Mouse (Mus musculus): ENCODE measurements at regions not wholly inside any gene's neighbourhood (a gene's known extent, or its start where the extent isn't known, plus 50 kb on each side); places are given as distances from the start of the nearest gene placed in this dataset.

DNA sequence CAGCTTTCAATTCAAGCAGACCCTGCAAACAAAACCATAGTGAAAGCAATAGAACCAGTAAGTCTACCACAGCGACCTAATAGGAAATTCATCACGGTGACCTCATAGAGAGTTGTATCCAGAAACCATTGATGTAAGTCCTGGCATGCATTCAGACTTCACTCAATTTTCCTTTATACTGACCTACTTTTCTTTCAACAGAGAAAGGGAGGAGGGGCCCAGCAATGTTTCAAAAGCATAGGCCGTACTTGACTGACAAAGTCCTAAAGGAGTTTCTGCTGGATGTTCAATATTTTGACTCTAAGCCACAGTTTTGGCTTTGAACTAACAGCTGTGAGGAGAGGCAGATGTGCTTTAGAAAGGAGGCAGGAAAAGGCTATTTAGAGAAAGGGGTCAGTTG lies 88.4 kb downstream of the AI593442 start:
- no peak for DNase-seq (ENCODE audit: low spot score)

DNA sequence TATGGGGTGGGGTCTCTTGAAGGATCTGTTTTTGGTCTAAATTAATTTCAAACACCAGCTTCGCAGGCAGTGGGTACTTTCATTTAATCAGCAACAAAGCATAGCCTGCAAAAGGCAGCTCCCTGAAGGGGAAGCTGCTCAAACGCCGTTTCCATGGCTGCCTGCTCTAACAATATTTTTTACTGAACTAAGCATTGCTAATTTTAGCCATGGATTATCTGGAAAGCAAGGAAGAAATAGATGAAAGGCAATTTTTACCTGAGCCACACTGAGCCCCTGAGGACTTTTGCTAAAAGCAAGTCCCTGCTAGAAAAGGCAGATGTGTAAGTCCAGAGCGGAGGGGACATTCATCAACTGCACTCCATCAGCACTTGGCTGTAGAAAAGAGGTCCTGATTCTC lies 105.5 kb downstream of the AI593442 start:
- DNase-seq (ENCODE audit: low spot score): no peak

DNA sequence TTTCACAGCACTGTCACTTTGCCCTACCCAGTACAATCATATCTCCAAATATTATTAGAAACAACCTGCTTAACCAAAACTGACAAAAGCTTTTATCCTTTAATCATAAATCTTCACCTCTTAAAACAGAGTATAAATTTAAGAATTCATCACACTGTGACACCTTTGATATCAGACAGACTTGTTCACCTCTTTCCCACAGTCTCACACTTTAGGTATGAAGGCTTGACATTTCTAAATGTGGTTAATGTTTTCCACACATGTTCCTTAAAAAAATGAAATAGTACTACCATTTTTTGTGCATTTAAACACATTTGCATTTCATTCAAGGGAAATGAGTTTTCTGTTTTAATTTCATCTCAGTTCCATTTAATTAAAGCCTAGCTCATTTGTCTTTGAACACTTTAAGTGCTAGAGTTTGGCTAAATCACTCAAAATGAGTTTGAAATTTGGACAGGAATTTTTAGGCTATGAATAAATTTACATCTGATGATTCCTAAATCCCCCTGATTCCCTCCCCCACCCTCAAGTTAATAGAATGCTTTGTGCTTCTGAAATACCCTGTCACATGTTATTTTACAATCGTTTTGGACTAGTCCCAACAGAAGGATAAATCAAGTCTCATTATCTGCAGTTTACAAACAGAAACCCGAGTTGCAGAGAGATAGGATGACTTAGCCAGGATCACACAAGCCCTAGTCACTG lies 127.9 kb downstream of the AI593442 start:
- no peak for DNase-seq (ENCODE audit: low spot score)

DNA sequence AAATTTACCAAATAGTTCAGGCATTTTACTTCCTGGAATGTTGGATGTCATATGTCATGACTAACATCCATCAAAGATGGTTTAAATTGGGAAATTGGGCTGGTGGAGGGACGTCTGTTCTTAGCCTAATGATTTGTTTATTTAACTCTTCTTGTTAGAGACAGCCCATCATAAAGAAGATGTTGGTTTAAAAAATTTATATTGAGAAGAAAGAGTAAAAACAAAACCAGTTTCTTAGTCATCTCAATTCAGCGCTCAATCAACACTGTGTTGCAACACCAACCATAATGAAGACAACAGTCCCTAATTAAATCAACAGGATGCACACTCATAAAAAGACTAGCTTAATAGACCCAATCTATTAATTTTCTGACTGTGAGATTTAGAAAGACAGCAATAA lies 133.5 kb downstream of the AI593442 start:
- no peak for DNase-seq (ENCODE audit: low spot score)

DNA sequence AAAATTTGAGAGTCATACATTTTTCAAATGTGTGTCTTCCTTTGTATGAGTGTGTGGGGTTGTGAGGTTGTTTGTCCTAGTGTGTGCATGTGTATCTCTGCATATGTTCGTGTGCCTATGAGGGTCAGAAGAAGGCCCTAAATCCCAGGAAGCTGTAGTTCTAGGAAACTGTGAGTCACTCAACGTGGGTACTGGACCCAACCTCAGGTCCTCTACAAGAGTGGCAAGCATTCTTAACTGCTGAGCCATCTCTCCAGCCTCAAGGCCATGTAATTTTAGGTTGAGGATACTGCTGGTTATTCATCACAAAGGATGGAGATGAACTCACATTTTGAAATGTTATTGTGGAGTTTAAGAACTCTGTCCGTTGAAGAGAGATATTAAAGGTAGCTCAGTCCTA lies 140.5 kb downstream of the AI593442 start:
- no peak for DNase-seq (ENCODE audit: low spot score)

DNA sequence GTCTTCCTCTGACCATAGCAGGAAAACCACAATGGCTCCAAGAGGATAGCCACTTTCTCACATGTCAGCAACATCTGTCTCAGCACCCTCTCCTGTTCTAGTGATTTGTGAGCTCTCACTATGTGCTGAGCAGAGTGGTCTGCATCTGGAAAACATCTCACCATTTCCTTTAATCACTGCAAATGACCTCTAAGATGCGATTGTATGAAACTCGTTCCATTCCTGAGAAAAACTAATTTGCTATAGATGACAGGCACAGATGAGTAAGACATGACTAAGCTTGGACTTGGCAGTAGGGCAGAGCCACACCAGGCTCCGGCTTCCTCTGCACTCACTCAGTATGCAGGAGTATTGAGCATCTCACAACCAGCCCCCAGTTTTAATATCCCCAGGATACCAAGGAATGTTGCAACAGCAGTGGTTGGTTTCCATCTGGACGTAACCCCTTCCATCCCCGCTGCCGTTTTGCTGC lies 150.1 kb downstream of the AI593442 start:
- DNase-seq (ENCODE audit: low spot score): no peak

DNA sequence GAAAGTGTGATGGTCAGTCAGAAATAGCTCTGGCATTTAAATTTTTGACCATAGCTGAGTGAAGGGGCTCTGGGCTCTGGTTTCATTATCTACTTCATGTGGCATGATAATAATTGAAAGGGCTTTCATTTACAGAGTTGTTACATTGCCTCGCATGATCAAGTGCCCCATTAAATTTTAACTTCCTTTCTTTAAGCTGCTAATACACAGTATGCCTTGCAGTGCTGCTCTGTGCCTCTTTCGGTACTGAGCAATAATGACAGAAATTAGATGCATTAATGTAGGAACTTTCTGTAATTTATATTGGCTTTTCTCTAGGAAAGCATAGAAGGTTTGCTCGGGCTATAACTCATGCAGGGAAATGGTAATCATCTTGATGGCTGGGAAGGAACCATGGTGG lies 179.1 kb downstream of the AI593442 start:
- no peak for DNase-seq (ENCODE audit: low spot score)

DNA sequence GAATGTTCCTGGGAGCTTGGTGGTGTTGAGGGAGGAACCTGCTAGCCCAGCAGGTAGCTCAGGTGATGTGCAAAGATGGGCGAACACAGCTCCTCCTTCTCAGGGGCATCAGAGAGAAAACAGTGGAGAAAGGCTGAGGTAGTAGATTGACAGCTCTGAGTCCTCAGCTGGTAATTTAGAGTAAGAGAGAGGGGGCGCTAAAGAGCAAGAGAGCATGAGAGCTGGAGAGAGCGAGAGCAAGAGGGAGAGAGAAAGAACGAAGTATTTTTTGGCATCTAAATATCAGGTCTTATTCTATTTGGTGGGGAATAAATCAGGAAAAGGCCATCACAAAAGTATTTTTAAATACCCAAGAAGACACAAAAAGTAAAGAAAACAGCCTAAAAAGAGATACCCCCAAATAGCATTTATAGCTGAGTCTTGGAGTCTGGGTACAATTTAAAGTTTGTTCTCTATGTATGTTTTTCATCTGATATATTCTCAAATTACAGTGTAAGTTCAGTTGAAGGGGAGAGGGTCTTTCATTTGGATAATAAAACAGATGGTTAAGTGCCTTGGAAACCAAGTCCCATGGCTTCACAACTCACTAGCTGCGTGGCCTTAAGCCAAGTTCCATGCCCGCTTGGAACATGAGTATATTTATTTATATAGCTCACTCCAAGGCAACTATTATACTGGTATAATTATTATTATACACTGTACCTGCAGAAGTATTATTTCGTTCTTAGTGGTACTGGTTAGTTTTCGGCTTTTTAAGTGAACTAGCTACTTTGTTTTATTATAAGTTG lies 183.9 kb downstream of the AI593442 start:
- no peak for DNase-seq (ENCODE audit: low spot score)

DNA sequence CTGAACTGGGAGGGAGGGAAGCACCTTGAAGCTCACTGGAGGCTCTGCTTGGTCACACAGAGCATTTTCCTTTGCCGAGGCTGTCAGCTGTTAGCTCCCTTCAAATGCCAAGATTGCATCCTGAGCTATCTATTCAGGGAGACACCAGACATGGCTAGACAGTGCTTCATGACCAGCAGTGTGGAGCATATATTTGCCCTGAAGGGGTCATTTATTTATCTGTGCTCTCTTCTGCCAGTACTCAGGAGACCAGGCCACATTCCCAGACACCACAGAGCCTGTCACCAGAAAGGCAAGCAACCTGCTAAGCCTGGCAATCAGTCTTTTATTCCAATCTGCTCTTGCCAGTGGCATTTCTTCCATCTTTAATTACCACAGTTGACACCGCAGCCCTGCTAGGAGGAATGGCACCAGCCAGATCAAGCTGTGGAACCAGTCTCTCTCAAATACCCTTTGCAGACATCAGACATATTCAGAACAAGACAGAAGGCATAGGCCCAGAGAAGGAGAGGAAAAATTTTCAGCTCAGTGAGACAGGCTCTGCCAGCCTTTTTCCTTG lies 186.6 kb downstream of the AI593442 start:
- no peak for DNase-seq (ENCODE audit: low spot score)

DNA sequence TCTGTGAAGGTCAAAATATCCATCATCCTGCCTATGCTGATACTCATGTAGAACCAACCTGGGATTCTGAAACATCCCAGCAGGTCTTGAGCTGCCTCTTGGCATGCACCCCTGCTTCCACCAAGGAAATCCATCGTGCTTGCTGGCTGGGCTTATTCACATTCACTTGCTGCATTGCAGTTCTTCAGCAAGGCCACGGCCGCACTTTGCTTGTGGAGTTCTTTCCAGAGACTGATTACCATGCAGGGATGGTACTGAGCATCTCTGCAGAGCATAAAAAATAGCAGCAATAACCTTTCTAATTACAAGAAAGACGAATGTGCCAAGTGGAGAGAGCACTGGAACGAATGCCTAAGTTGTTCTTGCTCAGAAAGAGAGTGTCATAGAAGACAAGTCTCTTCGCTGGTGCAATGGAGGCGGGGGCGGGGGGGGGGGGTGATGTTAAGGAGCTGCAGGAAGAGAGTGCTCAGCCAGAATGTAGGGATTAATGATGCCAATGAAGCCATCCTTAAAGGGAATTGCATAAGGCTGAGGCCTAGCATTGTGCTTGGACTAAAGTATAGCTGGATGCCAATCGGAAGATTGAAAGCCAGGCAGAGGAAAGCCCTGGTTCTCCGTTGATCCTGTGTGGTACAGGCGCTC lies 205.9 kb downstream of the AI593442 start:
- no peak for DNase-seq (ENCODE audit: low spot score)

DNA sequence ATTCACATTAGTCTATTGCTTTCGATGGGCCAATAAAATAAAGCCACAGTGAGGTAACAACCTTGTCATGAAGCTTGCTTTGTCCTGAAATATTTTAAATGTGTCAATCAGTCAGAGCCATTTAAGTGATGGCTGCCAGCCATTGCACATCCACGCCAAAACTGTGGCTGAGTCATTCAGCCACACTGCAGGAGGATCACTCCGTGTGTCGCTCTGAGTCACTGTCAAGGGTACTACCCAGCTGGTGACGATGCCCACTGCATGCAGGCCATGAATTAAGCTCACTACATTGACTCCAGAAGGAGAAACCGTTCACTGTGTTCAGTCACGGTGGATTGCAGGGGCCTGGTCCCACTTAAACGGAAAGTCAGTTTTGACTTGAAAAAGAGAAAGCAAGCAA lies 206.7 kb downstream of the AI593442 start:
- no peak for DNase-seq (ENCODE audit: low spot score)

DNA sequence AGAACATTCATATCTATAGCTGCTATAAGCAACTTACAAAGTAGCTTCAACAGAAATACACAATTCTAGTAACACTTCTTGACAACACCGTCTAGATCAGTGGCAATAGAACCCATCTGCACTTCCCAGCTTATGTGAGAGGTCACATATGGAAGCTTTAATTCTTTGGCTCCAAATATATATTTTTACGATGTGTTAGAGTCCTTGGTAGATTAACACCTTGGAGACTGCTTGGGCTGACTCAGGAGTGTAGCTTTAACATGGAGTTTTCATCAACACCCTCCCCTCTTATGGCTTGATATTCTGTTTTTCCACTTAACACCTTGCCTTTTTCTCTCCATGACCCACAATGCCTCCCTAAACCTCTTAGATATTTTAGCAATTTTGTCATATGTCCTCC lies 221.1 kb downstream of the AI593442 start:
- DNase-seq (ENCODE audit: low spot score): no peak

DNA sequence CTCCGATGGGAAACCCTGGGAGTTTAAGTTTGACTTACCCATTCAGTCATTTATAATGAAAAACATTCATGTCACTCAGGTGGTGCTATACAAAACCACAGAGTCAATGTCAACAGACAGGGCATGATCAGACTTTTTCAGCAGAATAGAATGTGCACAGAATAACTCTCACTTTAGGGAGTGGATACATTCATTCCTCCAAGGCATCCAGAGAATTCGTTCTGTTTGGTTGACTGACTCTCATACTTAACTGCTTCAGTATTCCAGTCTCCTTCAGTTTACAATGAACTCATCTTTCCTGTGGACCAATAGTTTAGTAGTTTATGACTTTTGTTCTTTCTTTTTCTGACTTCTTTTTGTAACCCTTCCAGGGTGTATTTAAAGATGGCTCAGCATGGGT lies 225.1 kb downstream of the AI593442 start:
- DNase-seq (ENCODE audit: low spot score): no peak

DNA sequence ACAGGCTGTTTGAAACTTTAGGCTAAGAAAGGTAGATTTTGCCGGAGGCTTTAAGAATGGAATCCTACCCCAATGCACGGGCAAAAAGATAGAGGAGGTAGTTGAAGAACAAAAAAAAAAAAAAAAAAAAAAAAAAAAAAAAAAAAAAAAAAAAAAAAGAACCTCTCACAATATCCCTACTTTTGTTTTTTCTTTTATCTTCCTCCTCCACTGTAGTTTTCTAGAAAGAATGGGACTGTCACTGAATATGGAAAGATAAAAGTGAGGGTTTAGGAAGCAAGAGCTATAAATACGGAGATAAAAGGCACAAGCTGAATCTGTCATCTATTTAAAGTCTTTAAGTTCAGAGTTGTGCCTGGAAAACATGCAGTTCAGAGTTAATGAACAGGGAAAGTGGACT lies 227.8 kb downstream of the AI593442 start:
- DNase-seq (ENCODE audit: low spot score): no peak

DNA sequence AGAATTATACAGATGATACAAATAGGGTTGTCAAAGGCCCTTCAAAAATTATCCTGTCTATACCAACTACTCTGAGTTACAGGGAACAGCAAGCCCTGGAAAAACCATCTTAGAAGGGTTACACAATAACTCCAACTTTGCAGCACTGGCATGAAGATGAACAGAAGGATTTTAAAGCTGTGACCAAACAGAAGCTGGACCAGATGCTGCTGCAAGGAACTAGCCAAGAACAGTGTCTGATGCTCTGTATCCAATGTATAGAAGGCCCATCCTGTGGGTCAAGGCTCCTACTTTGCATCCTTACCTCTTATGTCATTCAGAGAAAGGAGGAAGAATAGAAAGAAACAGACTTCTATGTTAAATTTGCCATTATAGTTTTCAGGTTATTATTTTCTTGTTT lies 231.3 kb downstream of the AI593442 start:
- no peak for DNase-seq (ENCODE audit: low spot score)

DNA sequence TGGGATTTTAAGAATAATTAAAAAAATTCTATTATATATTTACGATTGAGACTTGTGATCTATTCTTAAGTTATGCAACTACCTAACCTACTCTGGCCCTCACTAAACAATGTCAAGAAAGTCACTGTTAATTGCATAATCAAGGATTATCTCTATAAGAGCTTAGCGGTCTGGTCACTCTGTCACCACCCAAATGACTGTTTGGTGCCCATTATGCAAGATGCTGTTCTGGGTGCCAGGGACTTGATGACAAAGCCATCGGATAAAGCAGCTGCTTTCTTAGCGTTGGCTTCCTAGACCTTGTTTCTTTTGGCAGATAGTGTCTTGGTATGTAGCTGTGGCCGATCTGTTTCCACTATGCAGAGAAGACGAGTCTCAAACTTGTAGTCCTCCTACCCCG lies 236.4 kb downstream of the AI593442 start:
- DNase-seq (ENCODE audit: low spot score): no peak

DNA sequence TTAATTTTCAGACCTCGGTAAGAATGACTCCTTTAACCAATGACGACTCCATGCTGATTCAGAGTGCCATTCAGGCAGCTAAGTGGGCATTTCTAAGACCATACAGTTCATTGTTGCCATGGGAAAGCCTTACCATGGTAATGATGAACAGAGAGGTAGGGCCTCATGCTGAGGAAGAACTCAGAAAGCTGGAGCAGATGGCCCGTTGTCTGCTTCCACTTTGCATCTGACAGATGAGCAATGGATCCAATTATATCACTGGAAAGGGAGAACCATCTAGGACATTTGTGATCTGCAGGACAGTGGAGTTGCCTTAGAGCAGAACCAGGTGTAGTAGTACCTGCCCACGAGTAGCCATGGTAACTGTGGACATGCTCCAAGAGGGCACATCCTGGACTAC lies 245.4 kb downstream of the AI593442 start:
- DNase-seq (ENCODE audit: low spot score): no peak

DNA sequence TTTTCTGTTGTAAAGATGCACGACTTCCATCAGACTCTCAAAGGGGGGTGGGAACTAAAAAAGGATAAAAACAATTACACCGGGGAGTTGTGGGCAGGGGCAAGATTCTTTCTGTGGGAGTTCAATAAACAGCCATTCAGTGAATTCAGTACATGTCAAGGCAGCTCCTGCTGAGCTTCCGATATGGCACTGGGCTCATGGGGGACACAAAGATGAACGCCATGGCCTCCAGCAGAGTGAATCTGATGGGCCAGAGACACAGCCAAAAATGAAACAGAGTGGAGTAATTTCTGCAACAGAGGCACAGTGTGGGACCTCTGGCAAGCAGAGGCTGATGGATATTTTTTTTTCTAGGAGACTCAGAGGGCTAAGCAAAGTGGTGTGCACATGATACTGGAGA lies 254.2 kb downstream of the AI593442 start:
- no peak for DNase-seq (ENCODE audit: low spot score)

DNA sequence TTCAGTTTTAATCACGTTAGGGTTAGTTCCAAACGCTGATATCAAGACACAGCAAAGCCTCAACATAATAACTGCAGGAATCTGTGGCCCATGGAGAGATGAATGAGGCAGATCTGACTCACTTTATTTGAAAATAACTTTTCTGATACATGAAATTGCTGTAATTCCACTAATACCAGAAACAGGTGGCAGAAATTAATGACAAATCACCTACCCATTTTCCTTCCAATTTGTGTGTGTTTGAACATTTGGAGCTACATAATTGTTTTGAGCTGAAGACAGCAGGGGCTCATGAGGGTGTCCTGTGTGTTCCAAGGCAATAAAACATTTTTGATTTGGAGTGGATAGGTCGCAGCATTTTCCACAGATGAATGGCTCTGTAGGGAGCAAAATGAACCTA lies 254.2 kb upstream of the Zc3h12c start:
- no peak for DNase-seq (ENCODE audit: low spot score)

DNA sequence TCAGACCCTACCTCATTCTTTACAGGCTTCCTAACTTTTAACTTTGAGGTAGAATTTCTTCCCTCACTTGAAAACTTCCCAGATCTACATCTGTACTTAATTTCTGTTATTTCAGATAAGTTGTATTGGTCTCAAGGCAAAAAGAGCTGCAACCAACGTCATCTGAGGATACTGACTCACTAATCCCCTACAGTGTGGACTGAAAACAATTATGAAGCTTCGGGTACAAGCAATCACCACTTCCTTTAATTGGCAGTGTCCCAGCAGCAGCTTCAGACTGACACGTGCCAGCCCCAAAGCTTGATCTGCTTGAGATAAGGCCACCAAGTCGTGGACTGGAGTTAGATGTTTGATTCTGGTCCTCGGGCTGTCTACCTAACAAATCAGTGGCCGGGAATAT lies 247.3 kb upstream of the Zc3h12c start:
- DNase-seq (ENCODE audit: low spot score): no peak

DNA sequence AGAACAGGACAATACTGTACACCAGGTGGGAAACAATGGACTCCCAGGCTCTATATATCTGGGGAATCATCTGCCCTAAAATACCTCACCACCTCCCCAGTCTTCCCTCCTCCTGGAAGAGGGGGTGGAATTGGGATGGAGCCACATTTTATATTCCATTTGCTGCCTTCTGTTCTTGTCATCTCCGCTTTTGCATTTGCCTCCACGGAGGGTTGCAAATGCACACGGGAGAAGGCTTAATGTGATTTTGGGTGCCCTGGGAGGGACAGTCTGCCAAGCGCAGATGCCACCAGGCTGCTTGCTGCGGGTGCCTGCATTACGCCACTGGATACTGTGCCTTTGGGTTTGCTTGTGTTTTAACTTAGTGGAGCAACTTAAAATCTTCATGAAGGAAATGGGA lies 239.5 kb upstream of the Zc3h12c start:
- DNase-seq (ENCODE audit: low spot score): no peak

DNA sequence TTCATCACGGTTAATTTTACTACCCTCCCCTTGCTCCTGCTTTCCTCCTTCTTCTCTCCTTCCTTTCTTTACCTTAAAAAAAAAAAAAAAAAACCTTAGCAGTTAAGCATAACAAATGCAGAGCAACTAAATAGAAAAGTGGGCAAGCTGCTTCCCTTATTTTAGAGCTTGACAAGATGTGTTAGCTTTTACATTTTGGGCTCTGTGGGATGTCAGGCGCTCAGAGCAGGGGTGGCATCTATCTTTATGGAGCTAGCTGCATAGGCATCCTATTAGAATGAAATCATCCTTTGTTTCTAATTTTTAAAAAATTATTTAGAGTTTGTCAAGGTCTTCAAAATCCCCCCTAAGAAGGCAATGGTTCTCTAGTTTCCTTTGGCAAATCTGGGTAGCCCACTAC lies 234.1 kb upstream of the Zc3h12c start:
- no peak for DNase-seq (ENCODE audit: low spot score)

DNA sequence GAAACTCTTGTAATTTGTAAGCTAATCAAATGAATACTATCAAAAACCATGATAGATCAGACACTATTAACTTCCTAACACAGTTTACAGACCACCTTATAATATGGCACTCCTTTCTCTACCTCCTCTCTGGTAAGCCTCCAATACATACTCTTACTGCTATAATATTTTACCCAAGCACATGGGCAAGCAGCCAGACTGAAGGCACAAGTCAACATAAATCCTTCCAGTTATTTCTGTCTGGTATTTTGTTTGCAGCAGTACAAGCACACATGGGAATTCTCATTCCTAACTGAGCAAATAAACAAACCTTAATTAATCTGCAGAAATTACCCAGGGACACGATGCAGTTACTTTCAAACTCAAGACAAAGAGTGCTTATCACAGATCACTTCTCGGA lies 210.7 kb upstream of the Zc3h12c start:
- DNase-seq (ENCODE audit: low spot score): no peak
